Mouse (Mus musculus): ENCODE measurements around the gene F11r. TPM values are rescaled to one million over a fixed set of nuclear protein-coding genes. Genes with fewer than 3 reads are reported as not detected.
"Not testable (repeated sequence)": the region's sequence is repeated elsewhere in the genome, so short reads cannot be mapped to it uniquely, and the experiment has no call there.

The F11r gene
- total and polyA plus RNA-seq, 2 experiments from 2014 or later = 6.2 to 7.8 TPM

- H3K4me2 ChIP-seq (ENCODE audit: low read depth) = no peak overlapping the region
- TF ChIP-seq CTCF (IDR thresholded peaks at IDR 0.05; ENCODE audit: low read depth) = peak; percentile 80
- no peaks in the 10 kb centered on the region for H3K27me3 ChIP-seq (ENCODE audit: insufficient read depth, low read length)
- no peak overlapping the region for H3K4me3 ChIP-seq (ENCODE audit: low read depth, low read length)
- WGBS = 30% methylated on average over 7 of the region's 7 CpGs
- DNase-seq = peak; percentile 76
- ATAC-seq = no peak
- no peaks in the 10 kb centered on the region for H3K4me1 ChIP-seq (ENCODE audit: insufficient read depth)
- no peaks in the 10 kb centered on the region for H3K9me3 ChIP-seq (ENCODE audit: low read length)
- no peak overlapping the region for H3K9ac ChIP-seq
- H3K36me3 ChIP-seq (ENCODE audit: insufficient read depth) = no peaks in the 10 kb centered on the region
- no peak overlapping the region for H3K27ac ChIP-seq (ENCODE audit: low read depth, low read length)
These were observed 33.1 kb downstream of the F11r start for GRCm38 (mm10) chr1:171470371-171470871.

GRCm38 (mm10) chr1:171470896-171471295 is 33.6 kb downstream of the F11r start:
- no peak for TF ChIP-seq CTCF (IDR thresholded peaks at IDR 0.05; ENCODE audit: low read depth)
- ATAC-seq = no peak
- WGBS = 92% methylated on average over 5 of the region's 5 CpGs

DNA sequence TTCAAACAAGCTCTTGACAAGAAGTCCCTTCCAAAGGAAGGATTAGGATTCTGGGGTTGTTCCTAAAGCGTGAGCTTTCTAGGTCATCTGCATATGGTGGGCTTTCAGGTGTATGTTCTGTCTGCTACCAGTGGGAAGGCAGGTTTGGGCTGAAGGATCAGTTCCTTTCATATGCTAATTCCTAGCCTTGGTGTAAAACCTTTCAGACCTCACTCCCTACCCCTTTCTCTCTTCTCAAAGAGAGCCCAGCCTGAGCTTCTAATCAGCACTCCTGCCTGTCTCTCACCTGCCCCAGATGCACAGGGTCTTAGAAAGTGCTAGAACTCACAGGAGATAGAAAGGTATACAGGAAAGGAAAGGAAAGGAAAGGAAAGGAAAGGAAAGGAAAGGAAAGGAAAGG is 34.1 kb downstream of the F11r start:
- H3K4me1 ChIP-seq (ENCODE audit: insufficient read depth) = no peaks in the 10 kb centered on the region
- TF ChIP-seq CTCF (IDR thresholded peaks at IDR 0.05; ENCODE audit: low read depth) = no peak
- 55% methylated on average over 1 of the region's 1 CpGs for WGBS
- ATAC-seq (no peak), DNase-seq (no peak)
- no peak overlapping the region for H3K27ac ChIP-seq (ENCODE audit: low read depth, low read length)
- H3K27me3 ChIP-seq (ENCODE audit: insufficient read depth, low read length) = no peaks in the 10 kb centered on the region
- H3K4me2 ChIP-seq (ENCODE audit: low read depth) = no peak overlapping the region
- H3K36me3 ChIP-seq (ENCODE audit: insufficient read depth) = no peaks in the 10 kb centered on the region
- H3K9ac ChIP-seq = no peak overlapping the region
- H3K4me3 ChIP-seq (ENCODE audit: low read depth, low read length) = no peak overlapping the region
- no peaks in the 10 kb centered on the region for H3K9me3 ChIP-seq (ENCODE audit: low read length)

More at GRCm38 (mm10) chr1:171470896-171471295, 33.6 kb downstream of the F11r start:
- no peak overlapping the region for H3K4me2 ChIP-seq (ENCODE audit: low read depth)
- H3K9ac ChIP-seq = no peak overlapping the region
- DNase-seq = no peak
- H3K9me3 ChIP-seq (ENCODE audit: low read length) = no peaks in the 10 kb centered on the region
- no peak overlapping the region for H3K4me3 ChIP-seq (ENCODE audit: low read depth, low read length)
- no peak overlapping the region for H3K27ac ChIP-seq (ENCODE audit: low read depth, low read length)
- no peaks in the 10 kb centered on the region for H3K36me3 ChIP-seq (ENCODE audit: insufficient read depth)
- H3K27me3 ChIP-seq (ENCODE audit: insufficient read depth, low read length) = no peaks in the 10 kb centered on the region
- H3K4me1 ChIP-seq (ENCODE audit: insufficient read depth) = no peaks in the 10 kb centered on the region

GRCm38 (mm10) chr1:171471941-171472340 is 34.6 kb downstream of the F11r start:
- not testable (repeated sequence) for H3K9ac ChIP-seq; ATAC-seq; H3K27ac ChIP-seq (ENCODE audit: low read depth, low read length); H3K9me3 ChIP-seq (ENCODE audit: low read length); H3K36me3 ChIP-seq (ENCODE audit: insufficient read depth); H3K4me2 ChIP-seq (ENCODE audit: low read depth); DNase-seq; H3K4me3 ChIP-seq (ENCODE audit: low read depth, low read length); H3K27me3 ChIP-seq (ENCODE audit: insufficient read depth, low read length); H3K4me1 ChIP-seq (ENCODE audit: insufficient read depth)
- 90% methylated on average over 8 of the region's 8 CpGs for WGBS

- 68% methylated on average over 4 of the region's 4 CpGs for WGBS
- TF ChIP-seq CTCF (IDR thresholded peaks at IDR 0.05; ENCODE audit: low read depth) = no peak
These were observed 36.2 kb downstream of the F11r start for GRCm38 (mm10) chr1:171473506-171473905.

DNA sequence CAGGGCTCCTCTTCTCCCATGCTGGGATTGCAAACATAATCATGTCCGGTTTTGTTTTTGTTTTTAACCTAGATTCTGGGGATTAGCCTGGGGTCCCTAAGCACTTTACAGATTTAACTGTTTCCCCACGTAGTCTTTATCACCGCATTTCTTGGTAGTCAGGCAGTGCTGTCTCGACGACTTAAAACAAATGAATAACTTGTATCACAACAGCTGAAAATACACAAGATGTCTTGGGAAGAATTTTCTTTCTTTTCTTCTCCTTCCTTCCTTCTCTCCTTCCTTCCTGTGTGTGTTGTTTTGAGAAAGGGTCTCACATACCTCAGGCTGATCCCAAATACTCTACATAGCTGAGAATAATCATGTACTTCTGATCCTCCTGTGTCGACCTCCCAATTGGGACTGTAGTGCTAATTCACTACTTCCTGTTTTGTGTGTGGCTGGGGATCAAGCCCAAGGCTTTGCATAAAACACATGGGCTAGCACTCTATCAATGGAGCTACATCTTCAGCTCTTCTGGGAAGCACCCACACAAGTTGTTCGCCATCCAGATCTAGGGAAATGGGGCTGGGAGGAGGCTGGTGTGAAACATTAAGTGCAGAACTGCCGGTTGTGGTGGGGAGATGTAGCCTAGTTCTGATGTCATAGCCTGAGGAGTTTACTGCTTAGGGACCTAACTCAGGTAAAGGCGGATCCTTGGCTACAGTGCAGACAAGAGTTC is 36.7 kb downstream of the F11r start:
- Histone ChIP-seq H3K4me1 (ENCODE audit: insufficient read depth) (no peaks in the 10 kb centered on the region), H3K36me3 (ENCODE audit: insufficient read depth) (no peaks in the 10 kb centered on the region), H3K27me3 (ENCODE audit: insufficient read depth, low read length) (no peaks in the 10 kb centered on the region), H3K4me2 (ENCODE audit: low read depth) (no peak overlapping the region), H3K9ac (no peak overlapping the region), H3K27ac (ENCODE audit: low read depth, low read length) (no peak overlapping the region), H3K9me3 (ENCODE audit: low read length) (no peaks in the 10 kb centered on the region), H3K4me3 (ENCODE audit: low read depth, low read length) (no peak overlapping the region)
- DNase-seq (no peak), ATAC-seq (no peak)
- WGBS = 76% methylated on average over 9 of the region's 9 CpGs
- no peak for TF ChIP-seq CTCF (IDR thresholded peaks at IDR 0.05; ENCODE audit: low read depth)

More at GRCm38 (mm10) chr1:171473506-171473905, 36.2 kb downstream of the F11r start:
- Histone ChIP-seq H3K4me2 (ENCODE audit: low read depth) (no peak overlapping the region), H3K4me3 (ENCODE audit: low read depth, low read length) (no peak overlapping the region), H3K27me3 (ENCODE audit: insufficient read depth, low read length) (no peaks in the 10 kb centered on the region), H3K4me1 (ENCODE audit: insufficient read depth) (no peaks in the 10 kb centered on the region), H3K9me3 (ENCODE audit: low read length) (no peaks in the 10 kb centered on the region), H3K9ac (no peak overlapping the region), H3K36me3 (ENCODE audit: insufficient read depth) (no peaks in the 10 kb centered on the region), H3K27ac (ENCODE audit: low read depth, low read length) (no peak overlapping the region)
- ATAC-seq (no peak), DNase-seq (no peak)

DNA sequence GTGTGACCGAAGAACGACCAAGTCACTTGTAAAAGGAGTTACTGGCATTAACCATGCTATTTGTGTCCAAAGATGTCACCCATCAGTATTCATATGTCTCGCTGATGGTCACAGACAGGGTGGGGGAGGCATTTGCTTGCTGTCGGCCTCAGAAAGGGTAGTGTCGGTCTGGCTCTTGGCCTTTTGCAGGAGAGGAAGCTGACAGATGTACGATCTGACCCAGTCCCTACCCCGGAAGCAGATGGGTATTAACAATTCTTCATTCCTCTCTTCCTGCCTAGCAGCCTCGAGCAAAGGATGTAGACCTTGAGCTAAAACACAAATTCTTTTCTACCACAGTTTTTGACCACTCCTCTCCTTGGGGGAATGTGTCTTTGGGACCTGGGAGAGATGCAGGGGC is 39.8 kb downstream of the F11r start:
- no peak overlapping the region for H3K4me2 ChIP-seq (ENCODE audit: low read depth)
- no peak for TF ChIP-seq CTCF (IDR thresholded peaks at IDR 0.05; ENCODE audit: low read depth)
- no peaks in the 10 kb centered on the region for H3K9me3 ChIP-seq (ENCODE audit: low read length)
- ATAC-seq (no peak), DNase-seq (no peak)
- H3K27me3 ChIP-seq (ENCODE audit: insufficient read depth, low read length) = no peaks in the 10 kb centered on the region
- no peak overlapping the region for H3K9ac ChIP-seq
- 80% methylated on average over 8 of the region's 8 CpGs for WGBS
- no peak overlapping the region for H3K27ac ChIP-seq (ENCODE audit: low read depth, low read length)
- H3K4me3 ChIP-seq (ENCODE audit: low read depth, low read length) = no peak overlapping the region
- no peaks in the 10 kb centered on the region for H3K4me1 ChIP-seq (ENCODE audit: insufficient read depth)
- H3K36me3 ChIP-seq (ENCODE audit: insufficient read depth) = no peaks in the 10 kb centered on the region

All from forebrain, postnatal 0 days (tissue).